Mouse (Mus musculus) layer of hippocampus, adult 9-11 months (tissue): ENCODE data around the gene Pik3c2b.
"Not testable (repeated sequence)": the region's sequence is repeated elsewhere in the genome, so short reads cannot be mapped to it uniquely, and the experiment has no call there.

Source experiments
- DNase-seq: peaks from one replicate; pipeline ENCODE4 v3.0.0; 2022

Pik3c2b gene

GRCm38 (mm10) chr1:133033316-133034090, 12.0 kb upstream of the Pik3c2b start:
- DNase-seq = peak; percentile 62

GRCm38 (mm10) chr1:133034091-133034460, 11.4 kb upstream of the Pik3c2b start:
- no peak for DNase-seq

- not testable (repeated sequence) for DNase-seq
Measured at GRCm38 (mm10) chr1:133034682-133035081, 10.8 kb upstream of the Pik3c2b start.

- no peak for DNase-seq
Measured at GRCm38 (mm10) chr1:133039505-133039949, 5.9 kb upstream of the Pik3c2b start.

- peak; percentile 74 for DNase-seq
Measured at GRCm38 (mm10) chr1:133045861-133046440, 484 bp downstream of the Pik3c2b start.

- no peak for DNase-seq
Measured at GRCm38 (mm10) chr1:133046441-133046931, 1.0 kb downstream of the Pik3c2b start.

GRCm38 (mm10) chr1:133047575-133047974, 2.1 kb downstream of the Pik3c2b start:
- no peak for DNase-seq

GRCm38 (mm10) chr1:133048690-133049089, 3.2 kb downstream of the Pik3c2b start:
- no peak for DNase-seq

- DNase-seq = no peak
Measured at GRCm38 (mm10) chr1:133050001-133050431, 4.5 kb downstream of the Pik3c2b start.

- no peak for DNase-seq
Measured at GRCm38 (mm10) chr1:133051829-133052228, 6.4 kb downstream of the Pik3c2b start.

GRCm38 (mm10) chr1:133053034-133053433, 7.6 kb downstream of the Pik3c2b start:
- DNase-seq = no peak

GRCm38 (mm10) chr1:133054326-133054725, 8.9 kb downstream of the Pik3c2b start:
- no peak for DNase-seq

- DNase-seq = no peak
Measured at GRCm38 (mm10) chr1:133057345-133058034, 12.0 kb downstream of the Pik3c2b start.

GRCm38 (mm10) chr1:133059592-133059991, 14.1 kb downstream of the Pik3c2b start:
- DNase-seq = no peak

GRCm38 (mm10) chr1:133060681-133061080, 15.2 kb downstream of the Pik3c2b start:
- DNase-seq = no peak

GRCm38 (mm10) chr1:133063164-133063563, 17.7 kb downstream of the Pik3c2b start:
- peak; percentile 47 for DNase-seq

- no peak for DNase-seq
Measured at GRCm38 (mm10) chr1:133068268-133068667, 22.8 kb downstream of the Pik3c2b start.

- peak; percentile 88 for DNase-seq
Measured at GRCm38 (mm10) chr1:133068669-133069274, 23.3 kb downstream of the Pik3c2b start.

GRCm38 (mm10) chr1:133069275-133070120, 24.0 kb downstream of the Pik3c2b start:
- no peak for DNase-seq

GRCm38 (mm10) chr1:133070157-133070556, 24.7 kb downstream of the Pik3c2b start:
- no peak for DNase-seq

- DNase-seq = peak; percentile 58
Measured at GRCm38 (mm10) chr1:133071666-133072381, 26.4 kb downstream of the Pik3c2b start.
